Mouse (Mus musculus) embryo, embryonic 11 days (tissue): ENCODE results near the gene Ubxn11.

ENCODE experiments used
- DNase-seq: peaks from one replicate; pipeline ENCODE4 v3.0.0-alpha.2; 2015

The Ubxn11 gene

GRCm38 (mm10) chr4:134155531-134155930 is 53.2 kb downstream of the Ubxn11 start:
- no peak for DNase-seq

DNA sequence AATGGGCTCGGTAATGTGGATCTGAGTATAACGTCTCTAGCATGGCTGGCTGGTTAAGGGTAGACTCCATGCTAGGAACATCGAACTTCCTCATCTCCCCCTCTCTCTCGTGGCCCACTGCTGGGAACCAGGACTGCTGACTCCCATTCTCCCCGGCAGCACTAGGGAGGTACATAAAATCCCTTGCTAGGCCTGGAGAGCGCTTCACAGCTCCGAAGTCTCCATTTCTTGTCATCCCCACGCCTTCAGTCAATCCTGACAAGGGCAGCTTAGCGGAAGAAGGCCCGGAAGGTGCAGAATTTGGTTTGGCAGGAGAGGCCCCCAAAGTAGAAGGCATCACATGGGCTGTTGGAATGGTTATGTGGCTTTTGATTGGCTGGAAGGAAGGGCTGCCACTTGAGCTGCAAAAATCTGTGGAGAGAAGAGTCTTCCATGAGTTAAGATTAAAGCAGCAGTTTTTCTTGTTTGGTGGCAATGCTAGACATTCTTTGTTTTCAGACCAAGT is 53.6 kb downstream of the Ubxn11 start:
- no peak for DNase-seq

- peak; percentile 19 for DNase-seq
Observed at GRCm38 (mm10) chr4:134156744-134157143, 54.4 kb downstream of the Ubxn11 start.

GRCm38 (mm10) chr4:134157558-134157957 is 55.2 kb downstream of the Ubxn11 start:
- DNase-seq: no peak

GRCm38 (mm10) chr4:134158774-134159173 is 56.4 kb downstream of the Ubxn11 start:
- DNase-seq: no peak

DNA sequence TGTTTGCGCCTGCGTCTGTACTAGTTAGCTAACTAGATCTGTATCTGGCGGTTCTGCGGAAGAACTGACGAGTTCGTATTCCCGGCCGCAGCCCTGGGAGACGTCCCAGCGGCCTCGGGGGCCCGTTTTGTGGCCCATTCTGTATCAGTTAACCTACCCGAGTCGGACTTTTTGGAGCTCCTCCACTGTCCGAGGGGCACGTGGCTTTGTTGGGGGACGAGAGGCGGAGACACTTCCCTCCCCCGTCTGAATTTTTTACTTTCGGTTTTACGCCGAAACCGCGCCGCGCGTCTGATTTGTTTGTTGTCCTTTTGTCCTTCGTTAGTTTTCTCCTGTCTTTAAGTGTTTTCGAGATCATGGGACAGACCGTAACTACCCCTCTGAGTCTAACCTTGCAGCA is 57.7 kb downstream of the Ubxn11 start:
- DNase-seq: peak; percentile 47

GRCm38 (mm10) chr4:134164591-134164990 is 62.2 kb downstream of the Ubxn11 start:
- no peak for DNase-seq

DNA sequence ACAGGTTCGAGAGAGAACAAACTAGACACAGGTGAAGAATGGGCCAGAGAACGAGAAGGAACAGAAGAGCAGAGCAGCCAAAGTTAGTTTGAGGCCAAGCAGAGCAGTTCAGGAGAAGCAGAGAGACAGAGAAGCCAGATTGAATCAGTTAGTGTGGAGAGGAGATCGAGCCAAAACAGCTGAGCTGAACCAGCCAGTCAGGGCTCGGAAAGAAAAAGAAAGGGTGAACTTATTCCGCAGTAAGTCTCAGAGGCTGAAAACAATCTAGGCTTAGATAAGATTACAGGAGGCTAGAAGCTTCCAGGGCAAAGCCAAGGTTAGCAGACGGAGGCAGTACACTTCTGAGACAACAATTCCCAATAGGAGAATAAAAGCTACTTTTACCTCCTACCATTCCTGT is 62.7 kb downstream of the Ubxn11 start:
- no peak for DNase-seq

- DNase-seq: no peak
Observed at GRCm38 (mm10) chr4:134165548-134166465, 63.4 kb downstream of the Ubxn11 start.

GRCm38 (mm10) chr4:134166906-134167305 is 64.5 kb downstream of the Ubxn11 start:
- no peak for DNase-seq

DNA sequence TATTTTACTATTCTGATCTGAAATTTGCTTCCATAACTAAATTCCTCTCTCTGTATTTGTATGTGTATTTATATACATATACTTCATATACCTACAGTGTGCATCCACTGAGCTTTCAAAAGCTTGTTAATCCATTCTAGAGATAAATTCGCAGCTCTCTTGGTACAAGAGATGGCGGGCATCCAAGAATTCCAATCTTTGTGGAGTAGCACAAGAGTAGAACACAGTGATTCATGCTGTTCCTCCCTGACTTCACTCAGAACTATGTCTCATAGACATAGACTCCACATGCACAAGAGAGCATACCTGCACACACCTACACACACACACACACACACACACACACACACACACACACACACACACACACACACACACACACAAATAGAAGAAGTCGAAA is 70.0 kb downstream of the Ubxn11 start:
- no peak for DNase-seq
